Mouse (Mus musculus): ENCODE measurements around the gene Ppp2r2c. TPM values are rescaled to one million over a fixed set of nuclear protein-coding genes. Genes with fewer than 3 reads are reported as not detected.
A peak's percentile ranks its signal among the peaks of the same experiment; 100 is the strongest.

Ppp2r2c gene
- polyA plus RNA-seq, 1 experiment: 259 TPM

- no peak overlapping the region for H3K4me3 ChIP-seq (replicated peaks; ENCODE audit: insufficient read depth, low read depth, low read length)
- TF ChIP-seq POLR2A (IDR thresholded peaks at IDR 0.05; ENCODE audit: borderline replicate concordance, insufficient read depth, low read length) (no peak), CTCF (IDR thresholded peaks at IDR 0.05; ENCODE audit: borderline replicate concordance, insufficient read depth, low read depth, low read length) (no peak)
- peaks cover 71% of the 10 kb centered on the region for H3K4me1 ChIP-seq (ENCODE audit: control insufficient read depth, insufficient read depth, low read length)
- 3% methylated on average over 4 of the region's 4 CpGs for WGBS
- peak; percentile 47 to 51 for DNase-seq
- no peaks in the 10 kb centered on the region for H3K27me3 ChIP-seq (ENCODE audit: control insufficient read depth, insufficient read depth, low read length)
- H3K27ac ChIP-seq (ENCODE audit: insufficient read depth, low read length): peak overlapping the region; percentile 78
These were observed 7.6 kb downstream of the Ppp2r2c start for GRCm38 (mm10) chr5:36875956-36876355.

DNA sequence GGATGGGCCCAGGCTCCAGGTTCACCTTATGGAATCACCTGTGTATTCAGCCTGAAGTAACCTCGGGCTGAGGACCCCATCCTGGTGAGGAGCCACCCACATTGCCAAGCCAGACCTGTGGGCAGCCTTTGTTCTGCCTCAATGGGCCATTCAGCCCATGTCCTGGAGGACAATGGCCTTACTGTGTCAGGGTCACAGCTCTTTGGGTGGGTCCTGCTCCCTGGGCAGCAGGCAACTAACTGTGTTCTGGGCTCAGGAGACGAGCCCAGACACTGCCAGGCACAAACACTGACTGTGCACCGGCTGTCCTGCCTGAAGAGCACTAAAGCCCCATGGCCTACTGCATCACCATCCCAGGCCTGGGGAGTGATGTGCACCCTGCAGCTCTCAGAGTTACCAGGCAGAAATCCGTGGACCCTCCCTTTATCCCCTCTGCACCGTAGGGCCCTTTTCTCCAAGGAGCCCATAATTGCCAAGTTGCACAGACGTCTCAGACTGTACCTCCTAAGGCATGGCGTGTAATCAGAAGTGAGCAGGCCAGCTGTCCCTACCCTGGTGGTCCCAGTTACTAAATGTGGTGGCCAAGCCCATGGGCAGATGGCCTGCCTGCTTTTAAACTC is 8.6 kb downstream of the Ppp2r2c start:
- 4% methylated on average over 7 of the region's 7 CpGs for WGBS
- H3K4me1 ChIP-seq (ENCODE audit: control insufficient read depth, insufficient read depth, low read length): peaks cover 81% of the 10 kb centered on the region
- no peak overlapping the region for H3K4me3 ChIP-seq (replicated peaks; ENCODE audit: insufficient read depth, low read depth, low read length)
- TF ChIP-seq CTCF (IDR thresholded peaks at IDR 0.05; ENCODE audit: borderline replicate concordance, insufficient read depth, low read depth, low read length) (no peak), POLR2A (IDR thresholded peaks at IDR 0.05; ENCODE audit: borderline replicate concordance, insufficient read depth, low read length) (no peak)
- no peaks in the 10 kb centered on the region for H3K27me3 ChIP-seq (ENCODE audit: control insufficient read depth, insufficient read depth, low read length)
- DNase-seq: peak; percentile 44 to 51
- peak overlapping the region; percentile 78 for H3K27ac ChIP-seq (ENCODE audit: insufficient read depth, low read length)

- peak; percentile 74 to 78 for DNase-seq
- Histone ChIP-seq H3K4me1 (ENCODE audit: control insufficient read depth, insufficient read depth, low read length) (peaks cover 85% of the 10 kb centered on the region), H3K27me3 (ENCODE audit: control insufficient read depth, insufficient read depth, low read length) (no peaks in the 10 kb centered on the region), H3K27ac (ENCODE audit: insufficient read depth, low read length) (peak overlapping the region; percentile 78), H3K4me3 (replicated peaks; ENCODE audit: insufficient read depth, low read depth, low read length) (no peak overlapping the region)
- 7% methylated on average over 2 of the region's 2 CpGs for WGBS
- TF ChIP-seq POLR2A (IDR thresholded peaks at IDR 0.05; ENCODE audit: borderline replicate concordance, insufficient read depth, low read length) (no peak), CTCF (IDR thresholded peaks at IDR 0.05; ENCODE audit: borderline replicate concordance, insufficient read depth, low read depth, low read length) (no peak)
These were observed 9.3 kb downstream of the Ppp2r2c start for GRCm38 (mm10) chr5:36877641-36878040.

DNA sequence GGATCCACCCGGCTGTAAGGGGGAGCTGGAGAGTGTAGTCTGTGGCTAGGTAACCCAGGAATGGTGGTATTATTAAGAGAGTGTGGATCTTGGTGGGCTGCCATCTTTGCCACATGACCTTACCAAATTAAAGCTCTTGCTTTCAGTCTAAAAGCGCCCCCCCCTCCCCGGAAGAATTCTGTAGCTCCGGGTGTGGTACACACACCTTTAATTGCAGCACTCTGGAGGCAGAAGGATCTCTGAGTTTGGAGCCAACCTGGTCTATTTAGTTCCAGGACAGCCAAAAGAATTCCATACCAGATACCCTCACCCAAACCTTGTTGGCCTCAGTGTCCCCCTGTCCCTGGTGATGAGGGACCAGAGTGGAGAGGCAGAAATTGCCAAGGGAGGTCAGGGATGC is 10.5 kb downstream of the Ppp2r2c start:
- WGBS: 32% methylated on average over 4 of the region's 4 CpGs
- Histone ChIP-seq H3K27me3 (ENCODE audit: control insufficient read depth, insufficient read depth, low read length) (no peaks in the 10 kb centered on the region), H3K27ac (ENCODE audit: insufficient read depth, low read length) (peak overlapping the region; percentile 47; the same call in 1 of the 2 replicates), H3K4me3 (replicated peaks; ENCODE audit: insufficient read depth, low read depth, low read length) (no peak overlapping the region), H3K4me1 (ENCODE audit: control insufficient read depth, insufficient read depth, low read length) (peaks cover 89% of the 10 kb centered on the region)
- no peak for DNase-seq
- no peak for TF ChIP-seq POLR2A (IDR thresholded peaks at IDR 0.05; ENCODE audit: borderline replicate concordance, insufficient read depth, low read length)
- TF ChIP-seq CTCF (IDR thresholded peaks at IDR 0.05; ENCODE audit: borderline replicate concordance, insufficient read depth, low read depth, low read length): no peak

DNA sequence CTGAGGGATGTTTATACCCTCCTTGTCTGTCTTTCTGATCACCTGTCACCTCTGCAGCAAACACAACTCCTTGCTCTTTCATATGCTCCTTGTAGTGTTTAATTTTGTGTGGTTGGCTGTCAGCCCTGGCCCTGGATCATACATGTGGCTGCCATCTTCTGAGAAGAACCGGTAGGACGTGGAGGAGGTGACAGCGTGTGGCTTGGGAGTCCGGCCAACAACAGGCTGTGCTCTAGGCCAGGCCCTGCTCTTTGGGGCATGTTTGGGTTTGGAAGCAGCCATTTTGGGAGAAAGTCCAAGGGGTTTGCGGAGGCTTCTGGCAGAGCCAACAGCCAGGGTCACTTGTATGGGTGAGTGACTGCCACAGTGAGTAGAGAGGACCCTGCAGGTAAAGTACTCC is 12.3 kb downstream of the Ppp2r2c start:
- TF ChIP-seq CTCF (IDR thresholded peaks at IDR 0.05; ENCODE audit: borderline replicate concordance, insufficient read depth, low read depth, low read length): no peak
- TF ChIP-seq POLR2A (IDR thresholded peaks at IDR 0.05; ENCODE audit: borderline replicate concordance, insufficient read depth, low read length): no peak
- WGBS: 5% methylated on average over 5 of the region's 5 CpGs
- H3K27ac ChIP-seq (ENCODE audit: insufficient read depth, low read length): peak overlapping the region; percentile 83

DNA sequence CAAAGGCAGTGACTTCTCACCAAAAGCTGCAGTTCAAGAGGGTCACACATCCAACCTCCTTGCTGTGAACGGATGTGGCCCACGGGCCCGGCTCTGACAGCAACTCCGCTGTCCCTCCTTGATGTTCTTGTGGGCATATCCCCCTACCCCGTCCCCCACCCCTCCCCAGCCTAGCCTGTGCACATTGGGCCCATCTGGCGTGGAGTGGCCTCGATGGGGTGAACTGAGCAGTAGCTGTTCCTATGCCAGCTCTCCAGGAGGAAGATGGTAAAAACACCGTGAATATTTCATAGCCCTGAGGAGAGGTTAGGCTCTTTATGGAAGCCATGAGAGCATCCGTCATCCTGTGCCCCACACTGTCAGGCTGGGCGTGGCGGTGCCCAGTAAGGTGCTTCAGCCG is 15.2 kb downstream of the Ppp2r2c start:
- no peak for TF ChIP-seq CTCF (IDR thresholded peaks at IDR 0.05; ENCODE audit: borderline replicate concordance, insufficient read depth, low read depth, low read length)
- TF ChIP-seq POLR2A (IDR thresholded peaks at IDR 0.05; ENCODE audit: borderline replicate concordance, insufficient read depth, low read length): no peak
- Histone ChIP-seq H3K4me1 (ENCODE audit: control insufficient read depth, insufficient read depth, low read length) (peaks cover 88% of the 10 kb centered on the region), H3K27me3 (ENCODE audit: control insufficient read depth, insufficient read depth, low read length) (no peaks in the 10 kb centered on the region), H3K4me3 (replicated peaks; ENCODE audit: insufficient read depth, low read depth, low read length) (no peak overlapping the region), H3K27ac (ENCODE audit: insufficient read depth, low read length) (peak overlapping the region; percentile 61; the same call in 1 of the 2 replicates)
- 20% methylated on average over 12 of the region's 12 CpGs for WGBS
- DNase-seq: no peak

More for the DNA sequence above, 12.3 kb downstream of the Ppp2r2c start:
- H3K4me3 ChIP-seq (replicated peaks; ENCODE audit: insufficient read depth, low read depth, low read length): no peak overlapping the region
- H3K27me3 ChIP-seq (ENCODE audit: control insufficient read depth, insufficient read depth, low read length): no peaks in the 10 kb centered on the region
- H3K4me1 ChIP-seq (ENCODE audit: control insufficient read depth, insufficient read depth, low read length): peaks cover 88% of the 10 kb centered on the region
- peak; percentile 93 to 95 for DNase-seq

DNA sequence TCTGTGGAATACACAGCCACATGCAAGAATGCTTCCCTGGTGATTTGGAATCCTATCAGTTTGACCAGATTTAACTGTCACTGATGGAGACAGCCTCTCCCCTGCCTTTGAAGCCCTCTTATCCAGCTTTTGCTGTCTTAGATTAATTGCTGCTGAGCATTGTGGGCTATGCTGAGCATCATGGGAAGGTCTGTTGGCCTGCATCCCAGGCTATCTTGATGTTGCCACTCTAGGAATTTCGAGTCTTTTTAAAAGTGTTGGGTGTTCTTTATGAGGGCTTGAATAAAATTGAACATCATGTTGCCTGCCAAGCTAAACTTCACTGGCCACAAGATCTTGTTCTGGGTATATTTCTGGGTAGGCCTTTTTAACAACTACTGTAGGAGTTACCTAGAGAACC is 16.8 kb downstream of the Ppp2r2c start:
- H3K27ac ChIP-seq (ENCODE audit: insufficient read depth, low read length): peak overlapping the region; percentile 80; the same call in 1 of the 2 replicates

GRCm38 (mm10) chr5:36885595-36885994 is 17.3 kb downstream of the Ppp2r2c start:
- DNase-seq: no peak
- peaks cover 90% of the 10 kb centered on the region for H3K4me1 ChIP-seq (ENCODE audit: control insufficient read depth, insufficient read depth, low read length)
- H3K4me3 ChIP-seq (replicated peaks; ENCODE audit: insufficient read depth, low read depth, low read length): no peak overlapping the region
- H3K27ac ChIP-seq (ENCODE audit: insufficient read depth, low read length): peak overlapping the region; percentile 80
- TF ChIP-seq POLR2A (IDR thresholded peaks at IDR 0.05; ENCODE audit: borderline replicate concordance, insufficient read depth, low read length) (no peak), CTCF (IDR thresholded peaks at IDR 0.05; ENCODE audit: borderline replicate concordance, insufficient read depth, low read depth, low read length) (no peak)
- H3K27me3 ChIP-seq (ENCODE audit: control insufficient read depth, insufficient read depth, low read length): no peaks in the 10 kb centered on the region
- WGBS: 27% methylated on average over 5 of the region's 5 CpGs

More for the DNA sequence above, 16.8 kb downstream of the Ppp2r2c start:
- Histone ChIP-seq H3K4me3 (replicated peaks; ENCODE audit: insufficient read depth, low read depth, low read length) (no peak overlapping the region), H3K27me3 (ENCODE audit: control insufficient read depth, insufficient read depth, low read length) (no peaks in the 10 kb centered on the region), H3K4me1 (ENCODE audit: control insufficient read depth, insufficient read depth, low read length) (peaks cover 91% of the 10 kb centered on the region)
- TF ChIP-seq POLR2A (IDR thresholded peaks at IDR 0.05; ENCODE audit: borderline replicate concordance, insufficient read depth, low read length): no peak
- no peak for TF ChIP-seq CTCF (IDR thresholded peaks at IDR 0.05; ENCODE audit: borderline replicate concordance, insufficient read depth, low read depth, low read length)
- WGBS: 3% methylated on average over 1 of the region's 1 CpGs
- DNase-seq: no peak
